Mouse (Mus musculus) G1E (cell line): ENCODE measurements around the gene Brca2.

ENCODE experiments used
- CTCF ChIP-seq: IDR thresholded peaks from 2 replicates; pipeline ENCODE4 v1.5.1; 2012; ENCODE audit warnings: low read depth, low read length, inconsistent platforms, mixed read lengths
- GATA1 ChIP-seq: IDR thresholded peaks from 2 replicates; pipeline ENCODE4 v1.6.1; 2012; ENCODE audit warnings: borderline replicate concordance, low read length, inconsistent platforms, mixed read lengths

DNA sequence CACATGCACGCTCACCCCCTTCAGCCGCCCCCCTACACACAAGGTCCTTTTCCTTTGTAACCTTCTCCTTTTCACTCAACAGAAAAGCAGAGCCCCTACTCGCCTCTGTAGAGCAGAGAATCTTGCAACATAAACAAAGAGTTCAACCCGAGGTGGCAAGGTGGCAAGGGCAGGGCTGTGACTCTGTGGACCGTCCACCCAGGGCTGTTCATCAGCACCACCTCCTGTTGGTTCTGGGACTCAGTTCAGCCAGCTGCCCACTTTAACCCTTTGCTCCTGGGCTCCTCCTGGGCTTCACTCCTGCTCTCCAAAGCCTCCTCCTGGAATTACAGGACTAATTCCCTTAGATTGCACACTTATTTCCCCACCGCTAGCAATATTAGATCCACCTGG, 61.9 kb downstream of the Brca2 start:
- no peak for TF ChIP-seq GATA1
- TF ChIP-seq CTCF: no peak
